Comparison of ENCODE assay signal across 18 mouse cellular contexts in the genomic region with DNA sequence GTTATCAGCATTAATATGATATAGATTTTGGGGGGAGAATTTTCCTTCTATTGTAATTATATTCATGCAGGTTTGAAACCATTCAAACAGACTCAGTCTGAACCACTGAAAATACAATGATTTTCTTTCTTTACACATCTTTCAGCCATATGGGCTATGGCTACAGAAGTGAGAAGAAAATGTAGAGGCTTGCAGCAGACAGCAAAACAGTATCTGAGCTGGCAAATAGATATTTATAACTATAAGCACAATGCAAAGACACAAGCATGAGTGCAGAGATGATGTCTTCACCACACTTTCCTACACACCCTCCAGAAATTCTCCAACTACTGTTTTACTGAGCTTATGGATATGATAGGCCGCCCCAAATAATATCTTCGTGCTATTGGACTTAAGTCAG.
"Had no signal": no experiment of that assay in that cellular context is flagged by ENCODE, and none has a peak within 500 bp of the region (broad histone marks: within the 10 kb centered on the region; RNA-seq: fewer than 3 reads in every experiment).

No protein-coding gene starts in this region.

- H3K27ac ChIP-seq: limb, embryonic 10.5 days; limb, embryonic 13.5 days; liver, embryonic 12.5 days; liver, embryonic 15.5 days had no signal

- H3K9ac ChIP-seq: limb, embryonic 13.5 days; liver, embryonic 12.5 days; liver, embryonic 15.5 days had no signal

- H3K4me2 ChIP-seq: limb, embryonic 13.5 days; liver, embryonic 12.5 days; liver, embryonic 15.5 days; midbrain, embryonic 11.5 days had no signal

- H3K36me3 ChIP-seq: limb, embryonic 10.5 days; limb, embryonic 13.5 days; liver, embryonic 12.5 days; liver, embryonic 15.5 days had no signal

- H3K9me3 ChIP-seq: limb, embryonic 10.5 days; limb, embryonic 13.5 days; liver, embryonic 12.5 days; liver, embryonic 15.5 days had no signal

- H3K4me3 ChIP-seq: limb, embryonic 10.5 days; limb, embryonic 13.5 days; liver, embryonic 12.5 days; liver, embryonic 15.5 days had no signal

- H3K4me1 ChIP-seq: limb, embryonic 10.5 days; limb, embryonic 13.5 days; liver, embryonic 15.5 days had no signal

- H3K27me3 ChIP-seq: limb, embryonic 13.5 days; liver, embryonic 12.5 days; liver, embryonic 15.5 days had no signal

- DNase-seq: kidney, adult 18-20 months; kidney, postnatal 10 days; kidney, postnatal 36 days; liver; lung, adult 2 months; lung, postnatal 10 days; lung, postnatal 4 days; midbrain, embryonic 14.5 days; right cerebral cortex, adult 18-20 months; right cerebral cortex, postnatal 14 days; right cerebral cortex, postnatal 4 days; thymus, adult 18-20 months; thymus, postnatal 4 days had no signal

- ATAC-seq: liver, embryonic 12.5 days had no signal
